Mouse (Mus musculus) CH12.LX (cell line): ENCODE measurements at regions not wholly inside any gene's neighbourhood (a gene's known extent, or its start where the extent isn't known, plus 50 kb on each side); places are given as distances from the start of the nearest gene placed in this dataset.

Experiments
- DNase-seq: peaks from one replicate; pipeline ENCODE4 v3.0.0-alpha.2; 2013; ENCODE audit errors: extremely low read depth
- H3K27ac ChIP-seq: 2 replicates; pipeline ENCODE4 v1.5.1; 2012; ENCODE audit warnings: low read depth, mild to moderate bottlenecking, control low read depth, moderate library complexity; ENCODE audit not compliant: insufficient read depth
- H3K27me3 ChIP-seq: replicated peaks from 2 replicates; pipeline ENCODE3; 2012; ENCODE audit warnings: inconsistent platforms
- H3K36me3 ChIP-seq, 2 experiments: replicated peaks in 1 of 2; 2 replicates each; pipeline versions ENCODE3 to v1.6.1; 2012; ENCODE audit warnings: inconsistent platforms in 1 of 2, low read length in 1 of 2, mild to moderate bottlenecking in 1 of 2, mixed read lengths in 1 of 2, moderate library complexity in 1 of 2; ENCODE audit not compliant: control insufficient read depth in 1 of 2, insufficient read depth in 1 of 2
- H3K4me1 ChIP-seq, 2 experiments: 2 replicates each; pipeline ENCODE4 v1.6.1; 2012; ENCODE audit warnings: inconsistent platforms in 1 of 2, moderate library complexity in 1 of 2; ENCODE audit not compliant: insufficient read depth in 2 of 2, control insufficient read depth in 1 of 2
- H3K4me2 ChIP-seq: 2 replicates; pipeline ENCODE4 v1.6.1; 2012; ENCODE audit warnings: low read depth, mild to moderate bottlenecking, control low read depth; ENCODE audit not compliant: poor library complexity, insufficient read depth, severe bottlenecking
- H3K4me3 ChIP-seq, 3 experiments: fragments of 150-350 bp in 1 of 3; sonication (generic) in 1 of 3; replicated peaks in 1 of 3; 2 replicates each; pipeline versions ENCODE3 to v1.5.1; 2011 to 2012; ENCODE audit warnings: low read depth in 2 of 3, low read length in 2 of 3, mild to moderate bottlenecking in 2 of 3, moderate library complexity in 2 of 3, control low read depth in 1 of 3, improper control_type of control experiment in 1 of 3, inconsistent platforms in 1 of 3, mixed read lengths in 1 of 3; ENCODE audit not compliant: poor library complexity in 1 of 3
- H3K79me2 ChIP-seq: replicated peaks from 2 replicates; pipeline ENCODE4 v1.6.1; 2012; ENCODE audit warnings: mild to moderate bottlenecking, moderate library complexity; ENCODE audit not compliant: control insufficient read depth, poor library complexity, insufficient read depth, severe bottlenecking; ENCODE audit errors: extremely low read depth
- H3K9ac ChIP-seq: 2 replicates; pipeline ENCODE4 v1.6.1; 2012; ENCODE audit warnings: low read depth, mild to moderate bottlenecking, control low read depth, moderate library complexity; ENCODE audit not compliant: insufficient read depth
- H3K9me3 ChIP-seq: replicated peaks from 2 replicates; pipeline ENCODE3; 2012; ENCODE audit warnings: low read length, inconsistent platforms, mixed read lengths
- CHD1 ChIP-seq: IDR thresholded peaks from 2 replicates; pipeline ENCODE4 v1.6.1; 2012; ENCODE audit warnings: low read depth, low read length, improper control_type of control experiment, inconsistent platforms
- CHD2 ChIP-seq: IDR thresholded peaks from 2 replicates; pipeline ENCODE4 v1.6.1; 2011; ENCODE audit warnings: low read length, improper control_type of control experiment
- CTCF ChIP-seq, 2 experiments: IDR thresholded peaks in 1 of 2; conservative IDR thresholded peaks in 1 of 2; 2 replicates each; pipeline ENCODE4 v1.5.1; 2011 to 2012; ENCODE audit warnings: low read depth in 2 of 2, low read length in 2 of 2, improper control_type of control experiment in 1 of 2, inconsistent platforms in 1 of 2, mild to moderate bottlenecking in 1 of 2, moderate library complexity in 1 of 2
- EP300 ChIP-seq: IDR thresholded peaks from 2 replicates; pipeline ENCODE4 v1.6.1; 2011; ENCODE audit warnings: low read length, improper control_type of control experiment
- IRF4 ChIP-seq: IDR thresholded peaks from 2 replicates; pipeline ENCODE4 v1.6.1; 2014; ENCODE audit warnings: low read depth, mild to moderate bottlenecking, inconsistent platforms, low read length, improper control_type of control experiment
- JUND ChIP-seq: conservative IDR thresholded peaks from 2 replicates; pipeline ENCODE4 v1.6.1; 2011; ENCODE audit warnings: low read depth, low read length, improper control_type of control experiment
- MAFK ChIP-seq: IDR thresholded peaks from 2 replicates; pipeline ENCODE4 v1.6.1; 2011; ENCODE audit warnings: low read length, improper control_type of control experiment; ENCODE audit not compliant: insufficient replicate concordance
- MEF2A ChIP-seq: IDR thresholded peaks from 2 replicates; pipeline ENCODE4 v1.6.1; 2014; ENCODE audit warnings: low read depth, mild to moderate bottlenecking, inconsistent platforms, low read length, improper control_type of control experiment, borderline replicate concordance
- NELFE ChIP-seq: IDR thresholded peaks from 2 replicates; pipeline ENCODE4 v1.6.1; 2011; ENCODE audit warnings: low read depth, low read length, improper control_type of control experiment
- POLR2A ChIP-seq: IDR thresholded peaks from 2 replicates; pipeline ENCODE4 v1.6.1; 2011; ENCODE audit warnings: low read depth, mild to moderate bottlenecking, improper control_type of control experiment, low read length
- POLR2AphosphoS2 ChIP-seq: IDR thresholded peaks from 2 replicates; pipeline ENCODE4 v1.6.1; 2011; ENCODE audit warnings: low read depth, low read length, improper control_type of control experiment
- RAD21 ChIP-seq: IDR thresholded peaks from 2 replicates; pipeline ENCODE4 v1.6.1; 2011; ENCODE audit warnings: low read depth, mild to moderate bottlenecking, low read length, improper control_type of control experiment, moderate library complexity
- SIN3A ChIP-seq: IDR thresholded peaks from 2 replicates; pipeline ENCODE4 v1.6.1; 2012; ENCODE audit warnings: low read length, improper control_type of control experiment, inconsistent platforms
- SMC3 ChIP-seq: IDR thresholded peaks from 2 replicates; pipeline ENCODE4 v1.6.1; 2011; ENCODE audit warnings: low read depth, low read length, improper control_type of control experiment
- USF1 ChIP-seq: IDR thresholded peaks from 2 replicates; pipeline ENCODE4 v1.6.1; 2014; ENCODE audit warnings: low read depth, mild to moderate bottlenecking, inconsistent platforms, low read length, improper control_type of control experiment
- USF2 ChIP-seq: conservative IDR thresholded peaks from 2 replicates; pipeline ENCODE4 v1.6.1; 2011; ENCODE audit warnings: low read depth, low read length, improper control_type of control experiment
- ZC3H11A ChIP-seq: IDR thresholded peaks from 2 replicates; pipeline ENCODE4 v1.6.1; 2012; ENCODE audit warnings: low read depth, mild to moderate bottlenecking, inconsistent platforms, low read length, improper control_type of control experiment
- ZMIZ1 ChIP-seq: IDR thresholded peaks from 2 replicates; pipeline ENCODE4 v1.6.1; 2012; ENCODE audit warnings: low read depth, mild to moderate bottlenecking, inconsistent platforms, low read length, improper control_type of control experiment
- ZNF384 ChIP-seq: IDR thresholded peaks from 2 replicates; pipeline ENCODE4 v1.6.1; 2012; ENCODE audit warnings: low read depth, low read length, improper control_type of control experiment, inconsistent platforms
- dilution Hi-C: fragments of 300-500 bp; cut with MboI; formaldehyde crosslinking; loops from 2 replicates; pipeline ENCODE4 v1.14.3; 2020; ENCODE audit warnings: low sequenced_read_pairs; ENCODE audit not compliant: extremely low pct_unique_long_range_greater_than_20kb, extremely low pct_ligation_motif_present
- in situ Hi-C: fragments of 300-500 bp; cut with MboI; formaldehyde crosslinking; loops from 3 replicates; pipeline ENCODE4 v1.14.3; 2019; ENCODE audit warnings: low sequenced_read_pairs, low pct_ligation_motif_present, low pct_unique_long_range_greater_than_20kb, mixed read lengths

GRCm38 (mm10) chr11:31562954-31563353, 108.7 kb downstream of the Bod1 start:
- Histone ChIP-seq H3K9ac (no peak overlapping the region), H3K4me1 (no peaks in the 10 kb centered on the region), H3K36me3 (no peaks in the 10 kb centered on the region), H3K4me2 (no peak overlapping the region), H3K4me3 (no peak overlapping the region), H3K27me3 (peaks cover 2% of the 10 kb centered on the region), H3K27ac (no peak overlapping the region), H3K79me2 (no peaks in the 10 kb centered on the region), H3K9me3 (no peaks in the 10 kb centered on the region)
- dilution Hi-C loops (no loop called here), in situ Hi-C loops (no loop called here)
- no peak for DNase-seq
- TF ChIP-seq CTCF (conservative IDR thresholded peaks at IDR 0.05 in 1 of 2, IDR thresholded peaks at IDR 0.05 in 1 of 2; ENCODE audit: low read depth in 2 of 2, low read length in 2 of 2), result no peak
- no peak for TF ChIP-seq IRF4
- no peak for TF ChIP-seq ZMIZ1
- TF ChIP-seq NELFE, result no peak
- TF ChIP-seq MAFK, result no peak
- no peak for TF ChIP-seq RAD21
- TF ChIP-seq SMC3, result no peak
- TF ChIP-seq EP300, result no peak
- TF ChIP-seq POLR2AphosphoS2, result no peak
- TF ChIP-seq USF2, result no peak
- TF ChIP-seq POLR2A, result no peak
- no peak for TF ChIP-seq MEF2A

GRCm38 (mm10) chr11:31560775-31561174, 110.9 kb downstream of the Bod1 start:
- dilution Hi-C loops, result no loop called here
- no peaks in the 10 kb centered on the region for H3K36me3 ChIP-seq
- no peaks in the 10 kb centered on the region for H3K27me3 ChIP-seq
- H3K4me3 ChIP-seq, result no peak overlapping the region
- no peak for TF ChIP-seq USF1
- no peaks in the 10 kb centered on the region for H3K9me3 ChIP-seq
- H3K4me2 ChIP-seq, result no peak overlapping the region
- in situ Hi-C loops, result no loop called here
- H3K79me2 ChIP-seq, result no peaks in the 10 kb centered on the region
- H3K9ac ChIP-seq, result no peak overlapping the region
- H3K4me1 ChIP-seq, result no peaks in the 10 kb centered on the region
- H3K27ac ChIP-seq, result no peak overlapping the region
- DNase-seq, result no peak

- H3K9ac ChIP-seq, result no peak overlapping the region
- no peaks in the 10 kb centered on the region for H3K79me2 ChIP-seq
- dilution Hi-C loops, result no loop called here
- H3K4me3 ChIP-seq, result no peak overlapping the region
- no peak overlapping the region for H3K27ac ChIP-seq
- H3K4me2 ChIP-seq, result no peak overlapping the region
- no peaks in the 10 kb centered on the region for H3K36me3 ChIP-seq
- no peaks in the 10 kb centered on the region for H3K27me3 ChIP-seq
- in situ Hi-C loops, result no loop called here
- H3K4me1 ChIP-seq, result peaks cover 3 to 4% of the 10 kb centered on the region in 2 experiments; a peak in 2 of 4 replicates
- TF ChIP-seq USF2 (no peak), CHD2 (no peak), ZNF384 (no peak), JUND (no peak), CHD1 (no peak), POLR2A (no peak), ZC3H11A (no peak), NELFE (no peak), MAFK (no peak), MEF2A (no peak), RAD21 (no peak), USF1 (no peak), SIN3A (no peak)
- no peaks in the 10 kb centered on the region for H3K9me3 ChIP-seq
- no peak for DNase-seq
These were observed 116.6 kb downstream of the Bod1 start for GRCm38 (mm10) chr11:31555042-31555441.
